Mouse (Mus musculus) MN1 (cell line): ENCODE results near the gene Fthl17d.
A peak's percentile ranks its signal among the peaks of the same experiment; 100 is the strongest.
"Not testable (repeated sequence)": the region's sequence is repeated elsewhere in the genome, so short reads cannot be mapped to it uniquely, and the experiment has no call there.

Experiments used
- DNase-seq: peaks from one replicate; pipeline ENCODE4 v3.0.0-alpha.2; 2016; ENCODE audit warnings: low spot score

Fthl17d gene

GRCm38 (mm10) chrX:8986655-8987054 lies at the start of gene Fthl17d:
Gene Fthl17d, minus strand, starts transcription at chrX:8986755.
- DNase-seq, result not testable (repeated sequence)

DNA sequence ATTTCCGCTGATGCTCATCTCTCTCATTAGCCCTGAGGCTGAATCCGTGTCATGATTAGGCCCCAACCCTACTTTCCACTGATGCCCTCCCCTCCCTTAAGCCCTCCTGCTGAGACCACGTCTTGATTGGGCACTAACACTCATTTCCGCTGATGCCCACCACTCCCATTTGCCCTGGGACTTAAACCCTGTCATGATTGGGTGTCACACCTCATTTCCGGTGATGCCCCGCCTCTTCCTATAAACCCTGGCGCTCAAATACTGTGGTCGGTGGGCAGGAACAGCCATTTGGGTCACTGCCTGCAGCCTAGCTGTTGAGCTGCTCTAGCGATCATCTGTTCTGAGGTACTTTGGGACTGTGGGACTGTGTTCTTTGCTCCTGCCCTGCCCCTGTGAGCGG lies 46.6 kb upstream of the Fthl17d start, which contains the start of gene Fthl17e:
Gene Fthl17e, plus strand, starts transcription at position 301 of the 400 bp plus-strand sequence.
- not testable (repeated sequence) for DNase-seq

DNA sequence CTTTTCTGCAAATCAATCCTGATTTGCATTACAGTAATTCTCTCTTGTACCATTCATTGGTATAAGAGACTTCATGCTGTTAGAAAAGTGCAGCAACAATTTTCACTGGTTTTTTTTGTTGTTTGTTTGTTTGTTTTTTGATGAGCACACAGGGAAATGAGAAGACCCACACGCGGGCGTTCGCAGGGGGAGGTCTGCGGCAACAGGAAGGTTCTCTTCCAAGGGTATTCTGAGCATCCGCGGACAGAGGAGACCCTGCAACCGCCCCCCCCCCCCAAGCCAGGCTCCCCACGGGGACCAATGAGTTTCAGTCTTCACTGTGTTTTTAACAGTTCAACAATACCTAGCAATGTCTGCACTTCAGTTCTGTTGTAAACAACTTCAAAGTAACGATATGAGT lies 32.9 kb upstream of the Fthl17d start:
- no peak for DNase-seq

- no peak for DNase-seq
Measured at GRCm38 (mm10) chrX:9016079-9016478, 29.5 kb upstream of the Fthl17d start.

DNA sequence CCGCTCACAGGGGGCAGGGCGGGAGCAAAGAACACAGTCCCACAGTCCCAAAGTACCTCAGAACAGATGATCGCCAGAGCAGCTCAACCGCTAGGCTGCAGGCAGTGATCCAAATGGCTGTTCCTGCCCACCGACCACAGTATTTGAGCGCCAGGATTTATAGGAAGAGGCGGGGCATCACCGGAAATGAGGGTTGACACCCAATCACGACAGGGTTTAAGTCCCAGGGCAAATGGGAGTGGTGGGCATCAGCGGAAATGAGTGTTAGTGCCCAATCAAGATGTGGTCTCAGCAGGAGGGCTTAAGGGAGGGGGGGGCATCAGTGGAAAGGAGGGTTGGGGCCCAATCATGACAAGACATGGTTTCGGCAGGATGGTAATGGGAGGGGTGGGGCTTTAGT lies 10.1 kb downstream of the Fthl17d start, which contains the start of gene Fthl17c:
Gene Fthl17c, minus strand, starts transcription at position 101 of the 400 bp plus-strand sequence.
- not testable (repeated sequence) for DNase-seq

DNA sequence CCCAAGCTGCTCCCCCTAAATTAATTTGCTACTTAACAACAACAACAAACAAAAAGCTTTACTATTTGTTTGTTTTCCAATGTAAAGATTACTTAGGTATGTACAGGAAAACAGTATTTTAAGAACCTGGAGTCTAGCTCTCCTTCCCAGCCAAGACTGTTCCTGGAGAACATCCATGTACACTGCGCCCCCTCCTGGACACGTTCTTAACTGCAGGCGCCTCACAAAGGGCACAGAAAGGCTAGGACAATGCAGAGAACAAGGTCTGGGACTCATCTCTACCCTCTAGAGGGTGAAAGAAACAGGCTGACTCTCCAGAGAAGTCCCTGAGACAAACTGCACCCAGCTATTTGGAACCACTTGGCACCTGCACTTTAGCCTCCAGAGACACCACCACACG lies 21.9 kb downstream of the Fthl17d start:
- DNase-seq, result not testable (repeated sequence)

- not testable (repeated sequence) for DNase-seq
Measured at GRCm38 (mm10) chrX:8962875-8963274, 23.7 kb downstream of the Fthl17d start, which contains the start of gene Fthl17b. Gene Fthl17b, minus strand, starts transcription at chrX:8962975.

DNA sequence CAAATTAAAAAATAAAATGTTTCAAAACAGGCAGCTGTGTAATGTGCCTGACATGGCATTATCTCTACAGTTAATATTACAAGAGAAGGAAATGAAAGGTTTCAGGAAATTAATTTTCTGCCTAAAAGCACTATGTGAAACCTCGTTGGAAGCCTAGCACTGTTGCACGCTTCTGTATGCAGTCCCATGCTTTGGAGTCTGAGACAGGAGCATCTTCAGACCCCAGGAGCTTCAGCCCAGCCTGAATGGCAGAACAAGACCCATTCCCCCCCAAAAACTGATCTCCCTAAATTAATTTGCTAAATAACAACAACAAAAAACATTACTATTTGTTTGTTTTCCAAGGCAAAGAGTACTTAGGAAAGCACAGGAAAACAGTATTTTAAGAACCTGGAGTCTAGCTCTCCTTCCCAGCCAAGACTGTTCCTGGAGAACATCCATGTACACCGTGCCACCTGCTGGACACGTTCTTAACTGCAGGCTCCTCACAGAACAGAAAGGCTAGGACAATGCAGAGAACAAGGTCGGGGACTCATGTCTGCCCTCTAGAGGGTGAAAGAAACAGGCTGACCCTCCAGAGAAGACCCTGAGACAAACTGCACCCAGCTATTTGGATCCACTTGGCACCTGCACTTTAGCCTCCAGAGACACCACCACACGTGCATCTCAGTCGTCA lies 38.3 kb downstream of the Fthl17d start:
- peak; percentile 56 for DNase-seq

- no peak for DNase-seq
Measured at GRCm38 (mm10) chrX:8944041-8944440, 42.5 kb downstream of the Fthl17d start.
